Mouse (Mus musculus) small intestine, adult 2 months (tissue): ENCODE measurements at regions not wholly inside any gene's neighbourhood (a gene's known extent, or its start where the extent isn't known, plus 50 kb on each side); places are given as distances from the start of the nearest gene placed in this dataset.

Experiments
- CTCF ChIP-seq: fragments of 200-500 bp; IDR thresholded peaks from 2 replicates; pipeline ENCODE4 v1.5.1; 2012; ENCODE audit warnings: low read depth, mild to moderate bottlenecking, control low read depth, inconsistent platforms, low read length, moderate library complexity, mixed read lengths; ENCODE audit not compliant: insufficient replicate concordance, insufficient read length; ENCODE audit errors: extremely low read depth
- POLR2A ChIP-seq: fragments of 200-500 bp; IDR thresholded peaks from 2 replicates; pipeline ENCODE4 v1.6.1; 2012; ENCODE audit warnings: low read depth, mild to moderate bottlenecking, control low read depth, inconsistent platforms, low read length, moderate library complexity

DNA sequence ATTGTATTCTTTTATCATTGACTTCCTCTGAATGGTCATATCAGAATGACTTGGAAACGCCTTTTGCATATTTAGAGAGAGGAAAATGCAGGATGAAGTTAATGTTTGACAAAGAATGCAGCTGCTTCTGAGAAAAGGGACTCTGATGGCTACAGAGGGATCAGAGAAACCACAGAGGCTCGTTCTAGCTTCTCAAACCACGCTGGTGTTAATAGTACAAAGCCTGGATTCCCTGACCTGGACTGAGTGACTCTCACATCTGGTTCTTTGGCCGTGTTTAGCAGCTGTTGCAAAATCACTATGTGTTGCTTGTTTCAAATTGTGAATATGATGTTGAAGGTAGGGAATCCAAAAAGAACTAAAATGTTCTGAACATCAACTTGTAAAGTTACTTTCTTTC is 91.5 kb upstream of the Rgs17 start:
- TF ChIP-seq CTCF, result no peak
- TF ChIP-seq POLR2A, result no peak
